Mouse (Mus musculus) G1E-ER4 (cell line): Measurements from ENCODE around the gene Teddm1a. TPM values are rescaled to one million over a fixed set of nuclear protein-coding genes. Genes with fewer than 3 reads are reported as not detected.

ENCODE experiments used
- GATA1 ChIP-seq: IDR thresholded peaks from one replicate; pipeline ENCODE4 v1.8.0; 2012; ENCODE audit warnings: low read length, inconsistent platforms
- polyA plus RNA-seq: library from polyadenylated mRNA; stranded (reverse); fragments of >175 nt; gene quantifications from 2 replicates; pipeline ENCODE4 v1.2.3, GENCODE M21; 2012

Teddm1a gene
- not detected in 2 replicates for polyA plus RNA-seq

DNA sequence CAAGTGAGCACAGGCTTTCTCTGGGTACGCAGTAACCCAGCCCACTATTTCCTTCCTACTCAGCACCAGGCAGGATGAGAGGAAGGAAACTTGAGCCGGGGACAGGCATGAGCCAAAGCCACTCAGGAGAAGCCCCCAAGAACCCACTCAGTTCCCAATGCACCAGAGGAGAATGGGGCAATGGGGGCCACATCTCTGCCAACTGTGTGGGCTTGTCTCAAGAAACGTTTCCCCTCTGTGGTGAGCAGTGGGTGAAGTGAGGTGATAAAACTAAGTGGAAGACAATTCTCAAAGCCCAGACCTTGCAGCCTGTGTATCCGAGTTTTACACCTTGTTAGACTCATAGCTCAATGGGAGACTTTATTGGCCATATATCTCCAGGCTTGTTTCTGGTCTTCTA, at the start of gene Teddm1a:
TSS of gene Teddm1a (plus strand) at position 301 of the 400 bp plus-strand sequence.
- TF ChIP-seq GATA1 = no peak

DNA sequence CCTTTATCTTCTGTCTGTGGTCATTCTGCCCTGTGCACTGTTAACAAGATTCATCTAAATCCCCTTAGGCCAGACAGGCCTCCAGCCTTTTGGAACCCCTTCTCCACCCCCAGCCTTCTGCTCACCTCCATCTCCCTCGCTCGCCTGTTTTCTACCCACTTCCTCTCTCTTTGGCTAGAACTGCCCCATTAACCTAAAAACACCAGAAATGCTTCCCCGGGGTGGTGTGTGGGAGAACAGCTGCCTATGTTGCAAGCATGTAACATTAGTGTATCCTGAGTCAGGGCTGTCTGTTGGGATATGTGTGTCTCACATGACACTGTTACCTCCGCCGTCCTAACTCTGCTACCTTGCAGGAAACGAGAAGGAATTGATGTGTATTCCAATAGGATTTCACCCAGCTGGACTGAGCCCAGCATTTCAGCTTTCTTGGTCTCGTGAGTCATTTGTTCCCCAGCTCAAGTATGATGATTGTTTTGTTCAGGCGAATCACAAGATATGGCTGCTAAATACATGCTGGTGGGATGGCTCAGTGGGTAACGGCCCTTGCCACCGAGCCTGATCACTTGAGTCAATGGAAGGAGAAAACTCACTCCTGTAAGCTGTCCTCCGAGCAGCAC, 49.3 kb upstream of the Teddm1a start:
- no peak for TF ChIP-seq GATA1

- no peak for TF ChIP-seq GATA1
Measured at GRCm38 (mm10) chr1:153844042-153844441, 47.5 kb upstream of the Teddm1a start, which contains the start of gene Rgsl1. Gene Rgsl1 (minus strand): TSS chr1:153844142.

DNA sequence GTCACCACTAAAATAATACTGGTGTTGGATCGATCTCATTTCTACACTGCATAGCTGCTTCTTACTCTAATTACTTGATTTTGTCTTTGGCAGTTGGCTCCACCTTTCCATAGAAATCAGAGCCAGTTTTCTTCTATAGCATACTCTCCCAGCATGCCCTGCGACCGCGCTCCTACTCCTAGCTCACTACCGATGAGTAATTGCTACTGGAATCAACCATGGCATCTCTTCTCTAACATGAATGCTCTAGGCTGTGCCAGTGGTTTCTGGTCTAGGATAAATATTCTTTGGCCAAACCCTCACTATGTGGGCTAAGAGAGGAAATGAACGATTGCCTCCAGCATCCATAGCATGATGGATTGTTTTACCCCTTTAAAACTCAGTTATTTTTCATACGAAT, 45.1 kb upstream of the Teddm1a start:
- TF ChIP-seq GATA1 = no peak

DNA sequence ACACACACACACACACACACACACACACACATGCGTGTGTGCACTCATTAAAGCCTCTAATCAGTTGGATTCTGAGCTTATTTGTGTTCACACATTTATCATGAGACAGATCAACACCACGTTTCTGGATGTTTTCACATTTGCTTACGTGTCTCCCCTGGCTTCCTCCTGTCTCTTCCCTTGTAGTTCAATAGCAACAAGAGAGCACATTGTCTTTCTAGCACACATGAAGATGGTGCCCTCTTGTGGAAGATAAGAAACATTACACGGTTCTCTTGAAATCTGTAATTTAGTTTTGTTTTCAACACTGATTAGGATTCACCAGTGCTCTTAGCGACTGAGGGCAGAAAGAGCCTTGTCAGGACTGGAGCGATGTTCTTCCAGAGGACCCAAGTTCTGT, 44.7 kb upstream of the Teddm1a start:
- no peak for TF ChIP-seq GATA1

GRCm38 (mm10) chr1:153855946-153856345, 35.6 kb upstream of the Teddm1a start:
- TF ChIP-seq GATA1 = no peak

- no peak for TF ChIP-seq GATA1
Measured at GRCm38 (mm10) chr1:153874045-153874444, 17.5 kb upstream of the Teddm1a start, which contains the start of gene Teddm1b. Gene Teddm1b (plus strand): TSS chr1:153874345.

DNA sequence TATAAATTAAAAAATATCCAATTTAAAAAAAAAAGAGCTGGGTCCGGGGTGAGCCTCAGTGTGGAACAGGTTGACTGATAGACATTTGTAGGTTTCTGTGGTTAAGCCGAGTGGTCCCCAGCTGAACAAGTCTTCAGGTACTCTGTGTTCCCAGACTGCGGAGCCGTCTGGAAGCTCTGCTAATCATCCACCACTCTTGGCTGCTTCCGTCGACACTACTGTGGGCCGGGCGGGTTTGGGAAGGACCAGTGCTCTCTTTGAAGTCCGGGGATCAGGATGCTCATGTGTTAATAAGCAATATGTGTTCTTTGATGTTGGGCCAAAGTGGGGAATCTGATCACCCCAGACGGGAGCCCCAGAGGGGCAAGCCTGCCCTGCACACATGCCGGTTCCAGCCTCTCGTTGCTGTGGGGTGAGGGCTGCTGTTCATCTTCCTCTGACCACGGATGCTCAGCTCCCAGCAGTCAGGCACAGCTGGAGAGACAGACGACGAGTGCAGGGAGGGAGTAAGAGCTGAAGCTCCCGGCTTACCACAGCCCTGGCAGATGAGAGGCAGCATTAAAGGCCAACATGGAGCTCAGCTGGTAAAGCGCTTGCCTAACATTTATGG, 5.4 kb upstream of the Teddm1a start:
- no peak for TF ChIP-seq GATA1

DNA sequence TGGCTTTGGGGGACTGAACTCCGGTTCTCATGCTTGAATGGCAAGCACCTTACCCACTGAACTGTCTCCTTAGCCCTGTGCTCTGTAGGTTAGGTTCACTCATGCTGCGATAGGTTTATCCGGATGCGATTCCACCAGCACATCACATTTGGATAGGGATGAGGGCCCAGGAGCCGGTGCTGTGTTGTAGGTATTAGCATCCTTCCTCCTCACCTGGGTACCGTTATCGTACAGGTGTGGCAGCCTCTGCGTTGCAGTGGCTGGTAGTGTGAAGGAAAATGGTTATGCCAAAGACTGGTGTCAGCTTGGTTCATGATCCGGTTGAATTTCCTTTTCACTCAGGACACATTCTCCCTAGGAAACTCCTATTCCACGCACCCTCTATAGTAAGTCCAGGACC, 1.4 kb upstream of the Teddm1a start:
- TF ChIP-seq GATA1 = no peak

- no peak for TF ChIP-seq GATA1
Measured at GRCm38 (mm10) chr1:153893746-153894145, 2.2 kb downstream of the Teddm1a start.

DNA sequence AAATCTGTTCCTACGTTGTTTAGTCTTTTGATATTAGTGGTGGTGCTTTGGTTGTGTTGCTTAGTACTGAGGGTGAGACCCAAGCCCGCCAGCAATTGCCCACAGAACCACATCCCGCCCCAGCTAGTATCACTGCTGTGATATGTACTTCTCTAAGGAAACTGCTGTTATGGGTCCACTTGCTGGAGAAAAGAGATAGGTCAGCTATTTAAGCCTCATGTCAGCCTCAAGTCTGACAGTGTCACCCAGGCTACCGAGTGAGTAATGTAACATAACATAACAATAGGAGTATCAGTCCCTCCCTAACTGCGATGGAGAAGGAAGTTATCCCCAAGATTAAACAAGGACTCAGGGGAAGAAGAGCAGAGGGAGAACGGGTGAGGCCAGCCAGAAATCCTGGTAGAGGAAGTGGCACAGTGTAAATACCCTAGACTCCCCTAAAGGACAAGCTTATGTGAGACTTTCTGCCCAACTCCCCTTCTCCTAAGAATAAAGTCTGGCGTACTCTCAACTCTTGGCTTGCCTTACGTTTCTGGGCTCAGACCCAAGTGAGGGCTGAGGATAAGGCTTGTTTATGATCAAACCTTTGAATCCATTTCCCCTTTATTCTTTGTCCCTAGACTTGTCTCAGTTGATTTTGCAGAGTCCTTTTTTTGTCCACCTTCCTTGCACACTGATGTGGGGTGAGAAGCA, 2.8 kb downstream of the Teddm1a start:
- no peak for TF ChIP-seq GATA1

DNA sequence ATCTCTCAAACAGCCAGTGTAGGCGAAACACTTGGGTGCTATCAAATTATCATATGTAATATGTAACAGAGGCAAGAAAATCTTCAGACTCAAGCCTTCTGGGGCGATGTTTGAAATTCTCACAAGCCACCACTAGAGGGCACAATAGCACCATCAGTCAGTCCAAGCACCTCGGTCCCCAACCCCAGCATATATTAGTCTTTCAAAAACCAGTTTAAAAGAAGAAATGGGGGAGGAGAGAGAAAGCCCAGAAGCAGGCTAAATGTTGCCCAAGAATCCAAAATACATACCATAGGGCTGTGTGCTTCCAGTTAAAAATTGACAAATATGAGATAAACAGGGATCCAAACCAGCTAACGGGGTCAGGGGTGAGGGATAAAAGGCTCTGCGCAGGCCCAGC, 3.4 kb downstream of the Teddm1a start:
- TF ChIP-seq GATA1 = no peak

GRCm38 (mm10) chr1:153897196-153897595, 5.7 kb downstream of the Teddm1a start:
- no peak for TF ChIP-seq GATA1

DNA sequence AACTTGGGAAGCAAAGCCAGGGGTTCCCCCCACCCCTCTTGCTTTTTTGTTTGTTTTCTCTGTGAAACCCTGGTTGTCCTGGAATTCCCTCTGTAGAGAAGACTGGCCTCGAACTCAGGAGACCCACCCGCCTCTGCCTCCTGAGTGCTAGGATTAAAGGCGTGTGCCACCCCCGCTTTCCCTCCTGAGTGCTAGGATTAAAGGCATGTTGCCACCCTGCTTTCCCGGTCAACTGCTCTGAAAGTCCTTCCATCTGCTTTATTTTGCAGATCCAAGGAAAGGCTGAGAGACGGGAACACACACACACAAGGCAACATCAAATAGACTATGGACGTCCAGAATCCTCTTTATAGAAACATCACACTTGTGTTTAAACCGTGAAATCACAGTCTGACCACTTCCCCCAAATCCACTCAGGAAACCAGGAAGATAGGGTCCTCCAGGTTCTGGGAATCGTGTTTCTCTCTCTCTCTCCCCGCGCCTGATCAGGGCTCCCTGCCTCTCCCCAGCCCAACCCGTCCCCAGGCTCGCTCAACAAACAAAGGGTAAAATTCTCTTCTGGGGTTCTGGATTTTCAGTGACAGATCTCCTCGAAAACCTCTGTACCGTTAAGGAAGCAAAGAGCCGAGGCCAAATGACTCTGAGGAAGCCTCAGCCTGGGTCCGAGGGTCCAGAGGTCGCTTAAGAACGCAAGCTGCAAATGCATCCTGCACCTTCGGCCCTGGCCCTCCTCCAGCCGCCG, 7.6 kb downstream of the Teddm1a start:
- TF ChIP-seq GATA1 = no peak

- TF ChIP-seq GATA1 = no peak
Measured at GRCm38 (mm10) chr1:153899731-153900380, 8.3 kb downstream of the Teddm1a start, which contains the start of the genes Glul and Teddm2. Gene Glul (plus strand): TSS chr1:153899944. Gene Teddm2 (minus strand): TSS chr1:153900228.

DNA sequence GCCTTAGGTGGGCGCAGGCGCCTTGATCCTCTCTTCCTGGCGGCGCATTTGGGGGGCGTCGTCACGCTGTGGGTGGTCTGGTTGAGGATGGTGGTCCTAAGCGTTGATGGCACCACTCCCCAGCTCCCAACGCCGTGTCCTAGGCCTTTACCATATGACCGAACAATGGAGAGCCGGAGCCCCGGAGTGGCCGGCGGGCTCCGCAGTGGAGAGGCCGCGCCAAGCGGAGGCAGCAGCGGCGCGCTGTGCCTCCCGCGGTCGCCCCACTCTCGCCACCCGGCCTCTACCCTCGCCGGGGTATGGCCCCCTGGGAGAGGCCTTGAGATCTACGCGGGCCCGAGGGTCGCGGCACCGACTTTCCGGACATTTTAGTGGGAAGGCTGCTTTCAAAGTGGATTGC, 8.8 kb downstream of the Teddm1a start:
- TF ChIP-seq GATA1 = no peak
